Mouse (Mus musculus) intestine, embryonic 15.5 days (tissue): ENCODE measurements around the gene Hdac6. TPM values are rescaled to one million over a fixed set of nuclear protein-coding genes. Genes with fewer than 3 reads are reported as not detected.
"Not testable (repeated sequence)": the region's sequence is repeated elsewhere in the genome, so short reads cannot be mapped to it uniquely, and the experiment has no call there.

Experiments used
- ATAC-seq: fragments of 200-750 bp; cut with Nextera tagmentation; 2 replicates; pipeline ENCODE4 v1.8.0; 2017; ENCODE audit warnings: moderate TSS enrichment, moderate library complexity
- H3K27ac ChIP-seq: fragments of 300-500 bp; sonication (generic); 2 replicates; pipeline ENCODE4 v1.5.1; 2015; ENCODE audit warnings: mild to moderate bottlenecking, inconsistent platforms
- H3K27me3 ChIP-seq: fragments of 300-500 bp; sonication (generic); replicated peaks from 2 replicates; pipeline ENCODE4 v1.6.1; 2015; ENCODE audit warnings: inconsistent platforms
- H3K36me3 ChIP-seq: fragments of 300-500 bp; sonication (generic); 2 replicates; pipeline ENCODE4 v1.6.1; 2015; ENCODE audit warnings: inconsistent platforms
- H3K4me1 ChIP-seq: fragments of 300-500 bp; sonication (generic); replicated peaks from 2 replicates; pipeline ENCODE4 v1.6.1; 2015; ENCODE audit warnings: inconsistent platforms
- H3K4me2 ChIP-seq: fragments of 300-500 bp; sonication (generic); replicated peaks from 2 replicates; pipeline ENCODE4 v1.6.1; 2015; ENCODE audit warnings: mild to moderate bottlenecking, inconsistent platforms
- H3K4me3 ChIP-seq: fragments of 300-500 bp; sonication (generic); replicated peaks from 2 replicates; pipeline ENCODE4 v1.5.1; 2015; ENCODE audit warnings: inconsistent platforms
- H3K9ac ChIP-seq: fragments of 300-500 bp; sonication (generic); 2 replicates; pipeline ENCODE4 v1.6.1; 2015; ENCODE audit warnings: inconsistent platforms
- H3K9me3 ChIP-seq: fragments of 300-500 bp; sonication (generic); 2 replicates; pipeline ENCODE4 v1.6.1; 2016; ENCODE audit warnings: inconsistent platforms
- WGBS: fragments of 180-500 bp; shearing (Covaris S2); methylation state at CpG from one replicate; pipeline ENCODE4 v1.1.7; 2015; 5-methylcytosine and 5-hydroxymethylcytosine counted together
- polyA plus RNA-seq: library from polyadenylated mRNA; unstranded; fragments of >200 nt; fragmentation: Nextera tagmentation; extraction: Ambion mirVana; gene quantifications from 2 replicates; pipeline ENCODE4 v1.2.1, GENCODE M21; 2015

Hdac6 gene
- polyA plus RNA-seq, 1 experiment from 2014 or later = 19.1 TPM

DNA sequence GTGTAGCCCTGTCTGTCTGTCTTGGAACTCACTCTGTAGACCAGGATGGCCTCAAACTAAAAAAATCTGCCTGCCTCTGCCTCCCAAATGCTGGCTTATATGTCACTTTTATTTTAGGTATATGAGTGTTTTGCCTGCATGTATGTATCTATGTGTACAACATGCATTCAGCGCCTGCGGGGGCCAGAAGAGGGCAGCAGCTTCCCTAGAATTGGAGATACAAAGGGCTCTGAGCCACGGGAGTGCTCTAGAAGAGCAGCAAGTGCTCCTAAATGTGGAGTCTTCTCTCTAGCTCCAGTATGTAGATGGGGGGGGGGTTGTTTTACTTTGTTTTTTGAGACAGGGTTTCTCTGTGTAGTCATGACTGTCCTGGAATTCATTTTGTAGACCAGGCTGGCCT, 32.0 kb downstream of the Hdac6 start:
- H3K4me3 ChIP-seq, H3K9ac ChIP-seq, H3K9me3 ChIP-seq, H3K27ac ChIP-seq, H3K4me2 ChIP-seq, H3K36me3 ChIP-seq, H3K27me3 ChIP-seq, H3K4me1 ChIP-seq, ATAC-seq: not testable (repeated sequence)
- WGBS = 19% methylated on average over 3 of the region's 3 CpGs

DNA sequence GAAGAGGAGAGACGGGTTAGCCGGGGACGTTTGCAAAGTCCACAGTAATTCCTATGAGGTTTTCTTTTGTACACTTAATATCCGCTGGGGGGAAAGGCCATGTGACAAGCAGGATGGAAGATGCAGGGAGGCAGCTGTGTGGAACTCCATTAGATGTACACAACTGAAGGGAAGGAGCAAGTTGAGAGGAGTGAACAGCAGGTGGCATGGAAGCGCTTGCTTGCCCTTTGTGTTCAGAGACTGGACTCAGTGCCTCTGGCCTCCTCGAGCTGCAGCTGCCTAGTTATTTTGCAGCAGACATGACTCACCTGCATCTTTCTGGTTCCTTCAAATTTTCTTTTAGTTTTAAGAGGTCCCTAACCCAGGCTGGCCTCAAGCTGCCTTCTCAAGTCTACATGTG, 37.2 kb downstream of the Hdac6 start:
- no peaks in the 10 kb centered on the region for H3K27me3 ChIP-seq
- H3K4me3 ChIP-seq = no peak overlapping the region
- H3K36me3 ChIP-seq = no peaks in the 10 kb centered on the region
- 69% methylated on average over 6 of the region's 6 CpGs for WGBS
- H3K9me3 ChIP-seq = no peaks in the 10 kb centered on the region
- no peak overlapping the region for H3K4me2 ChIP-seq
- H3K9ac ChIP-seq = no peak overlapping the region
- H3K27ac ChIP-seq = no peak overlapping the region
- no peaks in the 10 kb centered on the region for H3K4me1 ChIP-seq
- no peak for ATAC-seq

DNA sequence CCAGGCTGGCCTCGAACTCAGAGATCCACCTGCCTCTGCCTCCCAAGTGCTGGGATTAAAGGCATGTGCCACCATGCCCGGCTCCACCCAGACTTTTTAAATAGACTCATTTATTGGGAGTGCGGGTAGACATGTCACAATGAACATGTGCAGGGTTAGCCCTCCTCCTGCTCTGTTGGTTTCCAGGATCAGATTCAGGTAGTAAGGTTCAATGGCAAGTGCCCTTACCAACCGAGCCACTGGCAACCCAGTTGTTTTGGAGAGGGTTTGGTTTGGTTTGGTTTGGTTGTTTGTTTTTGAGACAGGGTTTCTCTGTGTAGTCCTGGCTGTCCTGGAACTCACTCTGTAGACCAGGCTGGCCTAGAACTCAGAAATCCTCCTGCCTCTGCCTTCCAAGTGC, 38.4 kb downstream of the Hdac6 start, which contains the start of gene Gm10490:
TSS of gene Gm10490 (plus strand) at position 301 of the 400 bp plus-strand sequence.
- WGBS = 85% methylated on average over 4 of the region's 4 CpGs

DNA sequence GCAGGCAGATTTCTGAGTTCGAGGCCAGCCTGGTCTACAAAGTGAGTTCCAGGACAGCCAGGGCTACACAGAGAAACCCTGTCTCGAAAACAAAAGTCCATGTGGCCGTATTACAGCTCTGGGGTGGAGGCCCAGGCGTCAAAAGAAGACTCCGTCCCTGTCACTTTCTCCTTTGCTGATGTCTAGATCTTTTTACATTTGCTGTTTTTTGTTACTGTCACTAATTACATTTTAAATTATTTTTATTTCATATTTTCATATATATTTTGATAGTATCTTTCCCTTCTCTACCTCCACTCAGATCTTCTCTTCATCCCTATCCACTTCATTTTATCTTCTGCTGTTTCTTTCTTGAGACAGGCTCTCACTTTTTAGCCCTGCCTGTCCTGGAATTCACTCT, 40.0 kb downstream of the Hdac6 start, which contains the start of gene Gm10491:
TSS of gene Gm10491 (minus strand) at position 101 of the 400 bp plus-strand sequence.
- 83% methylated on average over 5 of the region's 5 CpGs for WGBS
- Histone ChIP-seq H3K36me3 (no peaks in the 10 kb centered on the region), H3K27me3 (no peaks in the 10 kb centered on the region), H3K9me3 (no peaks in the 10 kb centered on the region), H3K4me1 (no peaks in the 10 kb centered on the region), H3K27ac (no peak within 1 kb of the TSS), H3K4me3 (no peak within 1 kb of the TSS), H3K4me2 (no peak within 1 kb of the TSS), H3K9ac (no peak within 1 kb of the TSS)
- no peak for ATAC-seq

More for the DNA sequence above, 38.4 kb downstream of the Hdac6 start, which contains the start of gene Gm10490:
- not testable (repeated sequence) for ATAC-seq, H3K9me3 ChIP-seq, H3K4me2 ChIP-seq, H3K4me1 ChIP-seq, H3K27me3 ChIP-seq, H3K4me3 ChIP-seq, H3K9ac ChIP-seq, H3K27ac ChIP-seq, H3K36me3 ChIP-seq

DNA sequence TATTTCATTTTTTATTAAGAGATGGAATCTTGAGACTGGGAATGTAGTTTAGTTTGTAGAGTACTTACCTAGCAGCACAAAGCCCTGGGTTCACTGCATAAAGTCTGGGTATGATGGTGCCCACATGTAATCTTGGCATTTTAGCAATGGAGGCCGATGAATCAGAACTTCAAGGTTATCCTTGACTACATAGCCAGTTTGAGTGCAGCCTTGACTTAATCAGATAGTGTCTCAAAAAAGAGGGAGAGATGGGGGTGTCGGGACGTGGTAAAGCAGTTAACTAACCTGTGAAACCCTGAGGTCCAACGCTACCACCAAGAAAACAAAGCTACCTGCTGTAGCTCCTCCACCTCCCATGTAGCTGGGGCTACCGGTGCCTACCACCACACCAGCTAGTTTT, 43.2 kb downstream of the Hdac6 start:
- ATAC-seq = no peak
- no peaks in the 10 kb centered on the region for H3K27me3 ChIP-seq
- 89% methylated on average over 5 of the region's 5 CpGs for WGBS

DNA sequence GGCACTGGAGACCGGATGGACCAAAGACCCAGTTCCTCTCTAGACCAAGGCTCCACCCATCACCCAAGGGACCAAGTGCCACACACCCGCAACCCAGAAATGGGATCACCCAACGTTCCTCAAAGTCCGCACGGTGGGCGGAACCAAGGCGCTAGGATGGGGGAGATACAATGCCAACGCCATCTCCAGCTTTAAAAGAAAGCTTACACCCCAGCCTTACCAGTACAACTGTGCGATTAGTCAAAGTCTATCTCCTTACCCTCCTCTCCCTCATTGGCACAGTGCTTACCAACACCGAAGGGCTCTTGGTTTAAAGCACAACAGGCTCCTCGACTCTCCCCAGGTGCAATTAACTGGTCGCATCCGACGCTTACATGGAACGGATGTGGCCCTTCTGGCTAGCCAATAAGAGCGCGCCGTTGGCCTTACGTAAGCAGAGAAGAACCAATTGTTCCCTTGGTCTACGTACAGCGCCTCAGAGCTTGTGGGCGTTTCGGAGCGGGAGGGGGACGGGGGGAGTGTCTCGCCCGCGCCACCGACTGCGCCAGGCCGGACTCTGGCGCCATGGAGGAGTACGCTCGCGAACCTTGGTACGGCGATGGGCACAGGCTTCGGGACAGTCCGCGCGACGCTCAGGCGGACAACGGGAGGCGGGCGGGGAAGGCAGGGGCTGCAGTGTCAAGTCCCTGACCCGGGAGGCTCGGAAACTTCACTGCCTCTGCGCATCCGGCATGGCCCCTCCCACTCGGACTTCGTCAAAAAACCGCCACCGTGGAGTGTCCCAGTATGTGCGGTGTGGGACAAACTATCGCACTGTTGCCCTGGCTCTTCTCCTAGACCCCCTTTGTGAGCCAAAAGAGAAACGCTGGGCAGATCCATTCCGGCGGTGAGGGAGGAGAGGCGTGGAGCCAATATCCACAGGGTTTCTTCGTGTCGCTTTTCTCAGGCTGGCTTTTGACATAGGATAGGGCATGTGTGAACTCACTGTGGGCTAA, 48.5 kb downstream of the Hdac6 start, which contains the start of the genes Pqbp1 and Timm17b:
TSS of gene Pqbp1 (minus strand) at position 390 of the 995 bp plus-strand sequence.
TSS of gene Timm17b (plus strand) at position 478 of the 995 bp plus-strand sequence.
- H3K4me3 ChIP-seq = peak within 1 kb of the TSS; percentile 57

More for the DNA sequence above, 43.2 kb downstream of the Hdac6 start:
- Histone ChIP-seq H3K4me2 (no peak overlapping the region), H3K9ac (no peak overlapping the region), H3K27ac (no peak overlapping the region), H3K9me3 (no peaks in the 10 kb centered on the region), H3K4me1 (no peaks in the 10 kb centered on the region), H3K36me3 (no peaks in the 10 kb centered on the region), H3K4me3 (no peak overlapping the region)

DNA sequence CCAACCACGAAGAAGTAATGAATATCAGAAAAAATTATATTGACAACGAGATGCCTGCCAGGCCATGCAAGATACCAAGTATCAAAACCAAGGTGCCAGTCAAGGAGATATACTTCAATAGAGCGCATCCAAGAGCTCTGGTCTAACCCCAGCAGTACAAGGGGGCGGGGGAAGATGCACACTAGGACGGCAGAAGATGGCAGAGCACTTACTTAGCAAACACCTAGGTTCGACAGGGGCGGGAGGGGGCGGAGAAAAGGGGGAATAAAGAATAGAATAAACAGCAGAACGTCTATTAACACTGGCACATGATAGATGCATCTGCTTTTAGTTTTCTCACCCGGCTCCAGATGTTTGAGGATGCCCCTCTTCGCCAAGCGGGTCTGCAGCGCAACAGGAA, 49.5 kb downstream of the Hdac6 start:
- 29% methylated on average over 13 of the region's 13 CpGs for WGBS
- Histone ChIP-seq H3K9me3 (no peaks in the 10 kb centered on the region), H3K4me3 (peak overlapping the region; percentile 57), H3K27ac (0 out of 2 replicates have a peak overlapping the region, but pooled peaks have one; percentile 69), H3K9ac (peak overlapping the region; percentile 37; the same call in 1 of the 2 replicates), H3K4me2 (peak overlapping the region; percentile 53), H3K36me3 (no peaks in the 10 kb centered on the region), H3K27me3 (no peaks in the 10 kb centered on the region), H3K4me1 (no peaks in the 10 kb centered on the region)
- ATAC-seq = no peak

More for the DNA sequence above, 48.5 kb downstream of the Hdac6 start, which contains the start of the genes Pqbp1 and Timm17b:
- no peaks in the 10 kb centered on the region for H3K4me1 ChIP-seq
- peak within 1 kb of the TSS; percentile 56 for H3K9ac ChIP-seq
- 15% methylated on average over 62 of the region's 62 CpGs for WGBS
- no peaks in the 10 kb centered on the region for H3K36me3 ChIP-seq
- peak within 1 kb of the TSS; percentile 69; the same call in 1 of the 2 replicates for H3K27ac ChIP-seq
- no peaks in the 10 kb centered on the region for H3K27me3 ChIP-seq
- peak; percentile 100 for ATAC-seq
- H3K4me2 ChIP-seq = peak within 1 kb of the TSS; percentile 53
- no peaks in the 10 kb centered on the region for H3K9me3 ChIP-seq

DNA sequence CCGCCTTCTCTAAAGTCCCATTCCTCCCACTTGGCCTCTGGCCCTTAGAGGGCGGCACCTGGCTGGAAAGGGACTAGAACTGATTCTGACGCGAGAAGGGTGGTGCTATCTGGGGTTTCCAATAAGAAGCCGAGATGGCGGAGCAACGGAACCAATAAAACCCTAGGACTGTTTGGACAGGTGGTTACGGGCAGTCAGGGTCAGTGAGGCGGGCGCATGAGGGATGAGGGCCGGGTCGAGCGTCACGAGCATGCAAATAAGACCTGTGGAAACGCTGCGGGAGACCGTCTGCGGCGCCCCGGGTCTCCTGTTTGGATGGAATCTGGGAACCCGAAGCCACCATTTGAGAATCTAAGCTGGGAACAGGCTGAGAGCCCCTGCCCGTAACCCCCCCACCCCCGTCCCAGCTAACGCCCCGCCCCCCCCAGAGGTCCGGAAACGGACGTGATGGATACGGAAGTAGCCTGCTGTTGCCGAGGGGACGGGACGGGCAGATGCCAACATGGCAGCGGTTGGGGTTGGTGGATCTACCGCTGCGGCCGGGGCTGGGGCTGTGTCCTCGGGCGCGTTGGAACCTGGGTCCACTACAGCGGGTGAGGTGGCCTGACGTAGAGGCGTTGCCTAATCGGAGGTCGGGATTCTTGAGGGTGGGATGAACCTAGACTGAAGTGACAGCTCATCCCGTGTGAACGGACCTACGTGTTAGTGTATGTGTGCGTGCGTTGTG, 63.7 kb downstream of the Hdac6 start, which contains the start of gene Slc35a2:
TSS of gene Slc35a2 (plus strand) at position 188 of the 727 bp plus-strand sequence.
- ATAC-seq = peak; percentile 96
- Histone ChIP-seq H3K27ac (peak within 1 kb of the TSS; percentile 80), H3K36me3 (no peaks in the 10 kb centered on the region), H3K27me3 (no peaks in the 10 kb centered on the region), H3K4me3 (peak within 1 kb of the TSS; percentile 56), H3K4me1 (no peaks in the 10 kb centered on the region), H3K9me3 (no peaks in the 10 kb centered on the region), H3K4me2 (peak within 1 kb of the TSS; percentile 55), H3K9ac (0 out of 2 replicates have a peak within 1 kb of the TSS, but pooled peaks have one; percentile 32)
- 19% methylated on average over 49 of the region's 49 CpGs for WGBS

Other genes starting within 250 kb of the Hdac6 start
- 25.0 and 27.5 TPM in 2 replicates for gene Wdr45, start 233.6 kb downstream of the Hdac6 start, polyA plus RNA-seq
- not detected in 2 replicates for gene Gm45208, start 225.6 kb downstream of the Hdac6 start, polyA plus RNA-seq
- 60.3 and 61.4 TPM in 2 replicates for gene Praf2, start 219.4 kb downstream of the Hdac6 start, polyA plus RNA-seq
- 12.4 TPM in 2 replicates for gene Ccdc120, start 197.0 kb downstream of the Hdac6 start, polyA plus RNA-seq
- 23.0 and 23.9 TPM in 2 replicates for gene Tfe3, start 185.3 kb downstream of the Hdac6 start, polyA plus RNA-seq
- gene Gripap1, start 158.1 kb downstream of the Hdac6 start, polyA plus RNA-seq = 35.4 and 35.5 TPM in 2 replicates
- gene Kcnd1, start 125.6 kb downstream of the Hdac6 start, polyA plus RNA-seq = 1.5 and 2.1 TPM in 2 replicates
- 37.6 and 37.7 TPM in 2 replicates for gene Otud5, start 106.5 kb downstream of the Hdac6 start, polyA plus RNA-seq
- 11.3 and 12.6 TPM in 2 replicates for gene Pim2, start 69.6 kb downstream of the Hdac6 start, polyA plus RNA-seq
- gene Slc35a2, start 63.9 kb downstream of the Hdac6 start, polyA plus RNA-seq = 36.5 and 39.5 TPM in 2 replicates
- gene Pqbp1, start 48.6 kb downstream of the Hdac6 start, polyA plus RNA-seq = 101 and 104 TPM in 2 replicates
- 128 and 131 TPM in 2 replicates for gene Timm17b, start 48.5 kb downstream of the Hdac6 start, polyA plus RNA-seq
- gene Gm10491, start 40.1 kb downstream of the Hdac6 start, polyA plus RNA-seq = not detected in 2 replicates
- not detected in 2 replicates for gene Gm10490, start 38.3 kb downstream of the Hdac6 start, polyA plus RNA-seq
- gene Pcsk1n, start 28.1 kb downstream of the Hdac6 start, polyA plus RNA-seq = 14.2 and 14.4 TPM in 2 replicates
- not detected in 2 replicates for gene Eras, start 19.3 kb downstream of the Hdac6 start, polyA plus RNA-seq
- 1.7 and 2.4 TPM in 2 replicates for gene Gata1, start 30.2 kb upstream of the Hdac6 start, polyA plus RNA-seq
- gene Glod5, start 70.6 kb upstream of the Hdac6 start, polyA plus RNA-seq = 3.6 and 3.8 TPM in 2 replicates
- 47.5 and 53.3 TPM in 2 replicates for gene Suv39h1, start 126.9 kb upstream of the Hdac6 start, polyA plus RNA-seq
- gene Was, start 142.6 kb upstream of the Hdac6 start, polyA plus RNA-seq = 0.57 and 0.62 TPM in 2 replicates
- 21.4 and 21.7 TPM in 2 replicates for gene Wdr13, start 185.0 kb upstream of the Hdac6 start, polyA plus RNA-seq
- 426 and 506 TPM in 2 replicates for gene Rbm3, start 198.0 kb upstream of the Hdac6 start, polyA plus RNA-seq
- gene Tbc1d25, start 228.3 kb upstream of the Hdac6 start, polyA plus RNA-seq = 10.3 and 10.6 TPM in 2 replicates
- gene Ebp, start 245.6 kb upstream of the Hdac6 start, polyA plus RNA-seq = 83.7 and 85.1 TPM in 2 replicates